Mouse (Mus musculus) cerebellum, adult 9-10 months (tissue): ENCODE measurements at regions not wholly inside any gene's neighbourhood (a gene's known extent, or its start where the extent isn't known, plus 50 kb on each side); places are given as distances from the start of the nearest gene placed in this dataset.
"Not testable (repeated sequence)": the region's sequence is repeated elsewhere in the genome, so short reads cannot be mapped to it uniquely, and the experiment has no call there.

Source experiments
- DNase-seq: peaks from one replicate; pipeline ENCODE4 v3.0.0; 2022

GRCm38 (mm10) chr7:60293556-60293955 lies 153.5 kb upstream of the Snrpn start:
- DNase-seq = no peak

DNA sequence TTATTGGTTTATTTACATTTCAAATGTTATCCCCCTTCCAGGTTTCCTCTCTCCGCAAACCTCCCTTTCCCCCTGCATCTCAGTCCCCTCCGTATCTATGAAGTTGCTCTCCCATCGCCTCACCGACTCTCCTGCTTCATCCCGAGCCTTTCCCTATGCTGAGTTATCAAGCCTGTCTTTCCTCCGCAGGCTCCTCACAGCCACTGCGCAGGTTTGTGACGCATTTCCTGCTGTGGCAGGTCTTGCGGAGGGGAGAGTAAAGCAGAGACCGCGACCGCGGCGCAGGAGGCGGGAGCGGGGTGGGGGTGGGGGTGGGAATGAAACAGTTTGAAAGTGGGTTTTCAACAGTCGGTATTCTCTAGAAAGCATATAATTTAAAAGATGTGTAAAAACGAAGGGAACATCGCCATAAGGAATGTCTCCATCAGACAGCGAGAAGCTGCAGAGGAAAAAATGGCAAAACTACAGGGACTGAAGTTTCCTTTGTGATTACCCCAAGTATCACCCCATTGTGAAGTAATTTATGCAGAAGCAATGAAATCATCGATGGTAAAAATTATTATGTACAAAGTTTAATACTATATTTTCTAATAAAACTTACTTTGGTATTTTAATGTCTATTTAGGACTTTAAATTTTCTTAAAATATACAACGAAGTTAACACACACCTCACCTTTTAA lies 104.3 kb upstream of the Snrpn start:
- DNase-seq = not testable (repeated sequence)

DNA sequence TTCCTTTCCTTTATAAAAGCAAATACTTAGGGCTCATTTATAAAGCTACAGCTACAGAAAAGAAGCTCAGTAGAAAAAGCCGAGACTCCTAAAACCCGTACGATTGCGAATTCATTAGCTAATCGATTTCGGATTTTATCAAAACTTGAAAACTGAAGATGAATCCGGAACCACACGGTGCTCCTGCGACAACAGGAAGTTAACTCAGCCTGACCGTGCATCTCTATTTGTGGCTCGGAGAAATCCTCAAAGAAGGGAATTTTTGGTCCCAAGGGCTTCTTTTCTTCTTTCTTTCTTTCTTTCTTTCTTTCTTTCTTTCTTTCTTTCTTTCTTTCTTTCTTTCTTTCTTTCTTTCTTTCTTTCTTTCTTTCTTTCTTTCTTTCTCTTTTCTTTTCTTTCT lies 103.7 kb upstream of the Snrpn start:
- DNase-seq = peak; percentile 65

DNA sequence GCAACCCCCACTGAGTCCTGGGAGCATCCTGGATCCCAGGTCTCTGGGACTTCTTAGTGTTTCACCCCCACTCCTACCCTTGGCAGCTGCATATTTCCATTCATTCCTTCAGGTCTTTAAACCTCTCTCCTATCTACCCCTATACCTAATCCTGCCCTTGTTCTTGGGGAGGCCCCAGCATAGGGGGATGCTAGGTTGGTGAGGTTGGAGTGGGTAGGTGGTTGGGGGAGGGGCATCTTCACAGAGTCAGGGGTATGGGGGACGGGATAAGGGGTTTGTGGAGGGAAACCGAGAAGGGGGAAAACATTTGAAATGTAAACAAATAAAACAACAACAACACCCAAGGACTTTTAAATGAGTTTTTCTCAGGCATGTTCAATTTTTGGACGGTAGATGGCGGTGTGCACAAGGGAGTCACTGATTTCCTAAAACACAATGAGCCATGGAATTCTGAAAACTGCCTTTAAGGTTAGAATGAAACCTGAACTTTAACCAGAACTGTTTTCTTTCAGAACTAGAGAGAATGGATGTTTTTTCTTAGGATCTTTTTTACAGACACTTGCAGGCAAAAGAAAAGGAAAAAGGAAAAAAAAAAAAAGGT lies 98.7 kb upstream of the Snrpn start:
- peak; percentile 25 for DNase-seq

DNA sequence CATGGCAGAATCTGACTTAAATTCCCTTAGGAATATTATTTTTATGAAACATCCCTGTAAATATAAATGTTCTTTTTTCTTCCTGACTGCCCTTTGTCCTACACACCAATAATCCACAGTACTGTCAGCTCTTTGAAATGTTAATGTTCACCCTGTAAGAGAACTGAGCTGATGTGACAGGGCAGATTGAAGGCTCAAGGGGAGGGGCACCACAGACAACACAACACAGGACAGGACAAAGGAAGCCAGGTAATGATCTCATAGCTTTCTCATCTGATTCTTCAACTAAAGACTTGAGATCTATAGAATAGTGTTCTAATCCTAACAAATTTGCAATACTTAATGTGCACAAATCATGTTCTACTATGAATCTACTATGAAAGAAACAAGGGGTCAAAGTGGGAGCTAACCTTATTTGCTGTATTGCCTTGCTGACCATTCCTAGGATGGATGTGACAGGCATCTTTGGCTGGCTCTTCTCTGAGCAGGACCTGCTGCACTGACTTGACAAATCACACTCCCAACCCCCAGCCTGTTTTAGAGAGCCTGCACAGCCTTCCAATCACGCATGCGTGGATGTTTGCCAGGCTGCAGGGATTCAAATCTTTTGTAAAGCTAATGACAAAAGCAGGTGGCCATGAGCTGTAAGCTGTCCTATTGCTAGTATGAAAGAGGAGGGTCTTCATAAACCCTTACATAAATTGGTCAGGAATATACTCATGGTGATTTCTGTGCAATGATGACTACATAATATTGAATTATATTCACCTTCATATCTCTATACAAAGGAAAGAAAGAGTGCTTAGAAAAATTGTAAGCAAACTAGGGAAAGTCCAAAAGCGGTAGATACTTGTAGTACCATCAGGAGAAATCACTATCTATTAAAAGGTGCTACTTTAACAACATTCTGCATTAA lies 76.6 kb upstream of the Snrpn start:
- peak; percentile 20 for DNase-seq
